Mouse (Mus musculus) regulatory T cell (primary cell): ENCODE results near the gene Tbx15.
"Not testable (repeated sequence)": the region's sequence is repeated elsewhere in the genome, so short reads cannot be mapped to it uniquely, and the experiment has no call there.

Experiments used
- in situ Hi-C: fragments of 300-600 bp; cut with MboI, MseI; formaldehyde crosslinking; loops from one replicate; pipeline ENCODE4 v1.15.1; 2025; ENCODE audit warnings: high pct_unique_total_duplicates

Gene Tbx15

DNA sequence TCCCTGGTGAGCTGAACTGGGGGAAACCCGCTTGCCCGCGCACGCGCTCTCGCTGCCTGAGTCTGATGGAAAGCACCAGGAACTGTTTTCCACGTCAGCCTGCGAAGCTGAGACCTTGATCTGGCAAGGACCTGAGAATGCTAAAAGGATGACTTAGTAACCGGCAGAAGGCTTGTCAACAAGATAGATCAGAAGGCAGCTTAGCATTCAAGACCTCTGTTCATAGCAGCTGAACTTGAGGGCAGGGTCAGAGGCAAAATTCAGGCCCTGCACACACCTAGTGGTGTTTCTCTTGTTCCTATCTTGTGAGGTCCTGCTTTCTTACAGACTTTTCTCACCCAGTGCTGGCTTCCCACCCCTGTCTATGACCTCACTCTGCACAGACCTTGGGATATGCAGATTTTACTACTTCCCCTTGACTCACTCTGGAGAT, 23.3 kb downstream of the Tbx15 start:
- in situ Hi-C loops: no loop called here

DNA sequence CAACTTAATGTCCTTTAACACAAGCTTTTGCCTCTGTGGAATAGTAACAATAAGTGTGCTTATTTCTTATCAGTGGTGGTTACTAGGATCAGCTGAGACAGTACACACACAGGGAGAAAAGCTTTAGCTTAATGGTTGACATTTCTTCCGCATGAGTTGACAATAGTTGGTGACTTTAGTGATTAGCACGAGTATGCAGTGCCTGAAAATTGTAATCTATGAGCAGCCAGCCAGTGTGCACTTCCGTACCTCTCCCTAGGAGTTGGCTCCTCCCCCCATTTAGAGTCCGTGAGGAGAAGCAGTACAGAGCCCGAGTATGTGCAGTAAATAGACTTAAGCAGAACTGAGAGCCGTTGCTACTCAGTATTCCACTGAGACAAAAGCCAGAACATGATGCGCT, 24.5 kb downstream of the Tbx15 start:
- in situ Hi-C loops: no loop called here

GRCm38 (mm10) chr3:99266752-99267303, 26.6 kb downstream of the Tbx15 start:
- in situ Hi-C loops: no loop called here

- in situ Hi-C loops: no loop called here
These were observed 37.9 kb downstream of the Tbx15 start for GRCm38 (mm10) chr3:99277973-99278580.

DNA sequence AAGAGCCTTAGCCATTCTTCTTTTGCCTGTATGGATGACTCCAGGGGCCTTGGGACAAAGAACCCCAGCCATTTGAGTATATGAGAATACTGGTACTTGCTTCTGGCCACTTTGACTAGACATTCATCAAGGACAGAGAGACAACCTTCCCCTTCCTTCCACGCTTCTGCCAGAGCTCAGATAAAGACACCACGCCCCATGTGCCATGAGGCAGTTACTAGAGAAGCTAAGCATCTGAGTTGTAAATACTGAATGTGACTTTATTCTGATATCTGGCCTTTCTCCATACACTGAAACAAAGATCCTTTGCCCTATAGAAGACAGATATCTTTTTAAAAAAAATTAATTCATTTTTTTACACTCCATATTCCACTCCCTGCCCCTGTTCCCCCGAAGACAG, 39.5 kb downstream of the Tbx15 start:
- in situ Hi-C loops: no loop called here

DNA sequence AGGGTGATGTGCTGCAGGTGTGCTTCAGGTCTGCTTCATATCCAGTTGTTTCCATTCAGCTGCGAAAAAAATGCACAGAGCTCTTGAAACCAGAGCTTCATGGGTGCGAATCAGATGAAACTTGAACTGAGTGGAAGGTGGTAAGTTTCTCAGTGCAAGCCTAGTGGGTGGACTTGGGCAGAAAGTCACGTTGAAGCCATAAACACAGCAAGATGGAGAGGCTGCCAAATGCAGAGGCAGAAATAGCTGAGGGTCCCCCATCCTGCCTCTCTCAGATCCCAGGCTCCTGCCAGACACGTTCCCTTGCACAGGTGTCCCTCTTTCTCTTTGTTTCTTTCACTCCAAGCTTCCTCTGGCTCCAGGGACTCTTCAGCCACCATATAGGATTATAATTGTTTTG, 41.3 kb downstream of the Tbx15 start:
- in situ Hi-C loops: no loop called here

DNA sequence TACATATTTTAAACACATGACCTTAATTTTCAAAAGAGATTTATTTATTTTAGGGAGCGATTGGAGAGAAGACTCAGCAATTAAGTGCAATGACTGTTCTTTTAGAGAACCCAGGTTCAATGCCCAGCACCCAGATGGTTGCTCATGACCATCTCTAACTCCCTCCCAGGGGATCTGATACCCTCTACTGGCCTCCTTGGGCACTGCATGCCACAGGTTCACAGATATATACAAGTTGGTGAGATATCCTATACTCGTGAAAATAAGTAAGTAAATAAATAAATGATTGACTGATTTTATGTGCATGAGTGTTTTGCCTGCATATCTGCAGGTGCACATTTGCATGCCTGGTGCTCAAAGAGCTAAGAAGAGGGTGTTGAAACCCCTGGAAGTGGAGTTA, 48.1 kb downstream of the Tbx15 start:
- in situ Hi-C loops: no loop called here

- in situ Hi-C loops: no loop called here
These were observed 50.0 kb downstream of the Tbx15 start for GRCm38 (mm10) chr3:99290064-99290702.

GRCm38 (mm10) chr3:99290878-99291277, 50.7 kb downstream of the Tbx15 start:
- in situ Hi-C loops: no loop called here

DNA sequence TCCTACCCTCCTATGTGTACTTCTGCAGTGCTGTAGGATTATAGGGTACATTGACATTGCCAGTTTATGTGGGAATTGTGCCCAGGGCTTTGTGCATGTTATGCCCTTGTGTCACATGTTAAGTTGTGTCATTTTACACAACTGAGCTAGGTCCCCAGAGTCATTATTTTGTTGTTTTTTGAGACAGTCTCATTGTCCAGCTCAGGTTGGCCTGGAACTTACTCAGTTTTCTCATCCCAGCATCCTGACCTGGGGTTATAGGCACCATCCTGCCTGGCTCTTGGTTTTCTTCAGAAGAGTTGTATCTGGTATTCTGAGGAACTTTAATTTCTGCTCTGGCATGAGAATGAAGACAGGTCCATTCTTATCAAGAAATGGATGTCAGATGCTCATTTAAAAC, 51.2 kb downstream of the Tbx15 start:
- in situ Hi-C loops: no loop called here

GRCm38 (mm10) chr3:99292531-99292931, 52.4 kb downstream of the Tbx15 start:
- in situ Hi-C loops: no loop called here

DNA sequence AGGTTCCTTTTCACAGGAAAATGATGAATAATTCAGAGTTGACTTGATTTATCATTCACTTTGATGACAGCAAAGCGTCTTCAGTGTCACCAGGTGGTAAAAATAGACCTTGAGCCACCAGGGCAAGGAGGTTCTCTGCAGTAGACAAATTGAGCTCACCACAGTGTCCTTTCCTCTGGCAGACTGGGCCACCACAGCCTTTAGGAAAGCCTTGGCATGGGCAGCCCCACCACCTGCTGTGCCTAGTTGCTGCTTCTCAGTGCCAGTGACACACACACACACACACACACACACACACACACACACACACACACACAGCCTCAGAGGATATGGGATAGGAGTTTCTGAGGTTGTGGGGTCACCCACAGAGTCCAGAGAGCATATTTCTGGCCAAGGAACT, 54.0 kb downstream of the Tbx15 start:
- in situ Hi-C loops: not testable (repeated sequence)

DNA sequence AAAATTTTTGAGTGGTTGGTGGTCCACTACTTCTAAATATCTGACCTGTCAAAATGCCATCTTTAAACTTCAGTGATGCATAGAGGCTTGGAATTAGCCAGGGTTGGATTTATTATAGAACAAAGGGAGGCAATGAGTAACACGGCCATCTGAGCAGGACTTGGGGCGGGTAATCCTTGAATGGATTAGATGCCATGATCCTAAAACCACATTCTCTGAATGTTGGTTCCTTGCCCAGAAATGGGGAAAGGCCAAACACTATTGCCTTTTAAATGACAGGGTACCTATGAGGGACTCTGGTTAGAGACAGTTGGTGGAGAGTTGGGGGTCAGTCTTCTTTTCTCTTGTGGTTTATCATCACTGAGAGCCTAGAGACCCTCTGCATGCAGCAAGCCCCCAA, 55.1 kb downstream of the Tbx15 start:
- in situ Hi-C loops: no loop called here

GRCm38 (mm10) chr3:99296186-99296585, 56.0 kb downstream of the Tbx15 start:
- in situ Hi-C loops: no loop called here

DNA sequence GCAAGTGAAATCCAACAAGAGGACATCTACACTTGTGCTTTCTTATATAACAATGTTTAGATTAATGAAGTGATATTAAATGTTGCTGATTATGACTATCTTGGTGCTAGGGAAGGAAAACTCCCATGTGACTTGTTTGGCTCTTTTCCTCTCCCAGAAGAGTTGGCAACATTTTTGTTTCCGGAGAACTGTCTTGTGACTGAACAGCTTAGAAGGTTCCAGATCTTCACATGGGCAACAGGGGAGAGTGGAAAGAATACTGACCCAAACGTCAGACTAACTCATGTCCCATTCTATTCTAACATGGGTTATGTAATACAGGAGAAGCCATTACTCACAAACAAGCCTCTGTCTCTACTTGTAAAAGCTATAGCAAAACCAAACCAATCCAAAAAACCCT, 60.7 kb downstream of the Tbx15 start:
- in situ Hi-C loops: no loop called here

DNA sequence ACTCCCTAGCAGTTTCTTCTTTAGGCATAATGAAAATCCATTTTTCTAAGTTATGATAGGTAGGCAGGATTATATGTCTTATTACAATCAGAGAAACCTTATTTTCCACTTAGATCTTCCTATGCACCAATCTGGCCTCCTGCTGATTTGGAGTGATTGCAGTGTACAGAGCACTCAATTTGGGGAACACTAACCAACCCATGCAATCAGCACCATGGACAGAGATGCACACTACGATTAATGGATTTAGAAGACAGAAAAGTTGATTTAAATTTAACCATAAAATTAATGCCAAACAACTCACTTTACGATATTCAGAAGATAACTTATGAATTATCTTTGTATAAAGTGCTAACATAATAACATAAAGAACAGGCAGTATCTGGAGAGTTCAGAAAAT, 70.7 kb downstream of the Tbx15 start:
- in situ Hi-C loops: no loop called here

GRCm38 (mm10) chr3:99311943-99312635, 71.9 kb downstream of the Tbx15 start:
- in situ Hi-C loops: no loop called here

DNA sequence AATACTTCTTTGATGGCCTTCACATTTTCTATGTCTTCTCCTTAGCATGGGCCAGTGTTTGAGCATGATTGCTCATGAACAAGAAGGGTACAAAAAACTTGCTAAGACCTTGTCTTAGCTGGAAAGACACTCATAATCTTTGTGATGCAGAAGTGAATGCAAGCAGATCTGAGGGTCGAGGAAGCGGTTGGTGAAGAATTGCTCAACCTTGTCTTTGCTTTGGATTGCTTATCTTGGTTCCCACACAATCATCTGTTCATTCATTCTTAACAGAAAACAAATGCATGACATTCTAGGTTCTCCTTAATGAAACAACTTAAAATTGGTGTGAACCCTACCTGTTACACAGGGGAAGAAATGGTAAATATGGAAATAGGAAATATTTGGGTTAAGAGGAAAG, 82.2 kb downstream of the Tbx15 start:
- in situ Hi-C loops: no loop called here

DNA sequence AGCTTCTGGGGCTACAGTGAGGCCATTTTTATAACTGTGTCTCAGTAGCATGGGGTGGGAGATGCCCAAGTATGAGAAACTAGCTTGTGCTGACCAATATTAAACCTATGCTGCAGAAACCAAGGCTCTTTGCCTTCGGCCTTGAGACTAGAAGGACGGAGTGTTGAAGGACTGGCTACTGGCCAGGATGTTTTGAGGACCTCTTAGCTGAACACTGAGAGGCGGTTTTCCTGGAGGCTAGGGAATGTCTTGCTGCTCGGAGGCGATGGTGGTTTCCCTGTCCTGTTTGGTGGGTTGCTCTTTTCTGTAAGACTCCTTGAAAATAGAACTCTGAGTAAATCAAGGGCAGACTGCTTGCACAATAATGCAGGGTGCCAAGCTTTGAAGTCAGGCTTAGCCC, 89.1 kb downstream of the Tbx15 start:
- in situ Hi-C loops: no loop called here

- in situ Hi-C loops: no loop called here
These were observed 90.9 kb downstream of the Tbx15 start for GRCm38 (mm10) chr3:99331086-99331485.

DNA sequence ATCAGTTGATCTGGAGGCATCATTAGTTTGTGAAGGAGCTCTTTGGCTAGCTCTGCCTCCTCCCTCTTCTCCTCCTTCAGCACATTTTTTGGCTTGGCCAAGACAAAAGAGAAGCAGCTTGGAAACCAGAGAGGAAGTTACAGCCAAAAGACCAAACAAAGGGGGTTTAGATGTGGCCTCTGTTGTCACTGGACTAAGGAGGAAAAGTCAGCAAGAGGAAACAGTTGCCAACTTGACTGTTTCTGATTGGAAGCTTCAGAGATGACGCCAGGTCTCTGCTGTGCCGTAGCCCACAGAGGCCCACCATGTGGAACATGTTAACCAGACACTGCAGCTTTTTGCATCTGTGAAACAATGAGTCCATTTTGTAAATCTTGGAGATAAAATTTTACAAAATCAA, 96.7 kb downstream of the Tbx15 start:
- in situ Hi-C loops: no loop called here

GRCm38 (mm10) chr3:99338756-99339155, 98.6 kb downstream of the Tbx15 start:
- in situ Hi-C loops: no loop called here

- in situ Hi-C loops: no loop called here
These were observed 99.8 kb downstream of the Tbx15 start for GRCm38 (mm10) chr3:99340021-99340420.
